Mouse (Mus musculus) liver, embryonic 13.5 days (tissue): ENCODE results near the gene Tns4. TPM values are rescaled to one million over a fixed set of nuclear protein-coding genes. Genes with fewer than 3 reads are reported as not detected.

Experiments
- ATAC-seq: fragments of 200-750 bp; cut with Nextera tagmentation; 2 replicates; pipeline ENCODE4 v1.8.0; 2017; ENCODE audit warnings: low read depth, mild to moderate bottlenecking, moderate number of reproducible peaks, moderate library complexity
- DNase-seq: peaks from one replicate; pipeline ENCODE4 v3.0.0; 2022
- H3K27ac ChIP-seq: fragments of 300-500 bp; sonication (generic); 2 replicates; pipeline ENCODE4 v1.5.1; 2015; ENCODE audit warnings: moderate library complexity, mild to moderate bottlenecking, inconsistent platforms
- H3K27me3 ChIP-seq: fragments of 300-500 bp; sonication (generic); 2 replicates; pipeline ENCODE4 v1.6.1; 2015; ENCODE audit warnings: mild to moderate bottlenecking, inconsistent platforms
- H3K36me3 ChIP-seq: fragments of 300-500 bp; sonication (generic); 2 replicates; pipeline ENCODE4 v1.6.1; 2015; ENCODE audit warnings: mild to moderate bottlenecking, inconsistent platforms
- H3K4me1 ChIP-seq: fragments of 300-500 bp; sonication (generic); replicated peaks from 2 replicates; pipeline ENCODE4 v1.6.1; 2015; ENCODE audit warnings: inconsistent platforms
- H3K4me2 ChIP-seq: fragments of 300-500 bp; sonication (generic); 2 replicates; pipeline ENCODE4 v1.6.1; 2015; ENCODE audit warnings: inconsistent platforms, mild to moderate bottlenecking, moderate library complexity
- H3K4me3 ChIP-seq: fragments of 300-500 bp; sonication (generic); replicated peaks from 2 replicates; pipeline ENCODE4 v1.5.1; 2015; ENCODE audit warnings: mild to moderate bottlenecking, inconsistent platforms
- H3K9ac ChIP-seq: fragments of 300-500 bp; sonication (generic); 2 replicates; pipeline ENCODE4 v1.6.1; 2015; ENCODE audit warnings: mild to moderate bottlenecking, inconsistent platforms
- H3K9me3 ChIP-seq: fragments of 300-500 bp; sonication (generic); replicated peaks from 2 replicates; pipeline ENCODE4 v1.6.1; 2016; ENCODE audit warnings: inconsistent platforms
- WGBS: fragments of 180-500 bp; shearing (Covaris S2); methylation state at CpG from one replicate; pipeline ENCODE4 v1.1.7; 2015; ENCODE audit not compliant: insufficient replicate concordance; 5-methylcytosine and 5-hydroxymethylcytosine counted together
- polyA plus RNA-seq: library from polyadenylated mRNA; unstranded; fragments of >200 nt; fragmentation: Nextera tagmentation; extraction: Ambion mirVana; gene quantifications from 2 replicates; pipeline ENCODE4 v1.2.1, GENCODE M21; 2015

Gene Tns4
- polyA plus RNA-seq, 1 experiment from 2014 or later: 0.32 TPM

GRCm38 (mm10) chr11:99099516-99099915 is 10.4 kb upstream of the Tns4 start:
- no peak overlapping the region for H3K9ac ChIP-seq
- WGBS: 58% methylated on average over 7 of the region's 7 CpGs
- no peak overlapping the region for H3K27ac ChIP-seq
- no peaks in the 10 kb centered on the region for H3K27me3 ChIP-seq
- H3K4me2 ChIP-seq: no peak overlapping the region
- H3K4me1 ChIP-seq: no peaks in the 10 kb centered on the region
- H3K36me3 ChIP-seq: no peaks in the 10 kb centered on the region
- ATAC-seq: no peak
- no peak overlapping the region for H3K4me3 ChIP-seq
- no peak for DNase-seq
- no peaks in the 10 kb centered on the region for H3K9me3 ChIP-seq

GRCm38 (mm10) chr11:99098924-99099323 is 9.8 kb upstream of the Tns4 start:
- Histone ChIP-seq H3K4me2 (no peak overlapping the region), H3K36me3 (no peaks in the 10 kb centered on the region), H3K4me3 (no peak overlapping the region), H3K9ac (no peak overlapping the region), H3K27me3 (no peaks in the 10 kb centered on the region), H3K4me1 (no peaks in the 10 kb centered on the region), H3K9me3 (no peaks in the 10 kb centered on the region), H3K27ac (no peak overlapping the region)
- ATAC-seq: no peak
- no peak for DNase-seq
- 60% methylated on average over 9 of the region's 9 CpGs for WGBS

- DNase-seq (no peak), ATAC-seq (no peak)
These were observed 8.1 kb upstream of the Tns4 start for GRCm38 (mm10) chr11:99096996-99097774.

GRCm38 (mm10) chr11:99096417-99096816 is 7.3 kb upstream of the Tns4 start:
- no peaks in the 10 kb centered on the region for H3K36me3 ChIP-seq
- no peak overlapping the region for H3K4me2 ChIP-seq
- H3K9me3 ChIP-seq: no peaks in the 10 kb centered on the region
- DNase-seq (no peak), ATAC-seq (no peak)
- H3K4me1 ChIP-seq: no peaks in the 10 kb centered on the region
- H3K27me3 ChIP-seq: no peaks in the 10 kb centered on the region
- no peak overlapping the region for H3K27ac ChIP-seq
- H3K4me3 ChIP-seq: no peak overlapping the region
- 74% methylated on average over 4 of the region's 4 CpGs for WGBS
- H3K9ac ChIP-seq: no peak overlapping the region

More at GRCm38 (mm10) chr11:99096996-99097774, 8.1 kb upstream of the Tns4 start:
- 66% methylated on average over 8 of the region's 8 CpGs for WGBS
- Histone ChIP-seq H3K4me3 (no peak overlapping the region), H3K4me2 (no peak overlapping the region), H3K9me3 (no peaks in the 10 kb centered on the region), H3K9ac (no peak overlapping the region), H3K36me3 (no peaks in the 10 kb centered on the region), H3K27ac (no peak overlapping the region), H3K27me3 (no peaks in the 10 kb centered on the region), H3K4me1 (no peaks in the 10 kb centered on the region)

GRCm38 (mm10) chr11:99095759-99096158 is 6.7 kb upstream of the Tns4 start:
- ATAC-seq (no peak), DNase-seq (no peak)
- Histone ChIP-seq H3K4me1 (no peaks in the 10 kb centered on the region), H3K4me2 (no peak overlapping the region), H3K9ac (no peak overlapping the region), H3K27ac (no peak overlapping the region), H3K9me3 (no peaks in the 10 kb centered on the region), H3K36me3 (no peaks in the 10 kb centered on the region), H3K27me3 (no peaks in the 10 kb centered on the region), H3K4me3 (no peak overlapping the region)
- 72% methylated on average over 4 of the region's 4 CpGs for WGBS

GRCm38 (mm10) chr11:99094911-99095676 is 6.0 kb upstream of the Tns4 start:
- no peak overlapping the region for H3K4me2 ChIP-seq
- no peaks in the 10 kb centered on the region for H3K36me3 ChIP-seq
- no peaks in the 10 kb centered on the region for H3K4me1 ChIP-seq
- no peak overlapping the region for H3K9ac ChIP-seq
- H3K27me3 ChIP-seq: no peaks in the 10 kb centered on the region
- DNase-seq (no peak), ATAC-seq (no peak)
- no peak overlapping the region for H3K4me3 ChIP-seq
- no peak overlapping the region for H3K27ac ChIP-seq
- 53% methylated on average over 2 of the region's 2 CpGs for WGBS
- H3K9me3 ChIP-seq: no peaks in the 10 kb centered on the region

- no peak overlapping the region for H3K9ac ChIP-seq
- ATAC-seq (no peak), DNase-seq (no peak)
- H3K36me3 ChIP-seq: no peaks in the 10 kb centered on the region
- 47% methylated on average over 7 of the region's 7 CpGs for WGBS
- H3K9me3 ChIP-seq: no peaks in the 10 kb centered on the region
- H3K27ac ChIP-seq: no peak overlapping the region
- H3K27me3 ChIP-seq: no peaks in the 10 kb centered on the region
- no peak overlapping the region for H3K4me3 ChIP-seq
- H3K4me2 ChIP-seq: no peak overlapping the region
- no peaks in the 10 kb centered on the region for H3K4me1 ChIP-seq
These were observed 4.6 kb upstream of the Tns4 start for GRCm38 (mm10) chr11:99093740-99094139.

- Histone ChIP-seq H3K27ac (no peak overlapping the region), H3K9me3 (no peaks in the 10 kb centered on the region), H3K4me1 (no peaks in the 10 kb centered on the region), H3K4me3 (no peak overlapping the region), H3K27me3 (no peaks in the 10 kb centered on the region), H3K9ac (no peak overlapping the region), H3K4me2 (no peak overlapping the region), H3K36me3 (no peaks in the 10 kb centered on the region)
- DNase-seq: no peak
- WGBS: 42% methylated on average over 2 of the region's 2 CpGs
- ATAC-seq: no peak
These were observed 2.6 kb upstream of the Tns4 start for GRCm38 (mm10) chr11:99091666-99092065.

- no peaks in the 10 kb centered on the region for H3K4me1 ChIP-seq
- no peak overlapping the region for H3K9ac ChIP-seq
- no peak overlapping the region for H3K4me3 ChIP-seq
- DNase-seq: no peak
- no peaks in the 10 kb centered on the region for H3K27me3 ChIP-seq
- H3K36me3 ChIP-seq: no peaks in the 10 kb centered on the region
- H3K9me3 ChIP-seq: no peaks in the 10 kb centered on the region
- no peak overlapping the region for H3K4me2 ChIP-seq
- no peak overlapping the region for H3K27ac ChIP-seq
- ATAC-seq: no peak
- WGBS: 68% methylated on average over 8 of the region's 8 CpGs
These were observed 1.3 kb upstream of the Tns4 start for GRCm38 (mm10) chr11:99090391-99090790.

- no peaks in the 10 kb centered on the region for H3K36me3 ChIP-seq
- DNase-seq (no peak), ATAC-seq (no peak)
- no peak overlapping the region for H3K9ac ChIP-seq
- WGBS: 31% methylated on average over 2 of the region's 2 CpGs
- no peaks in the 10 kb centered on the region for H3K4me1 ChIP-seq
- H3K4me2 ChIP-seq: no peak overlapping the region
- H3K9me3 ChIP-seq: no peaks in the 10 kb centered on the region
- no peak overlapping the region for H3K4me3 ChIP-seq
- no peaks in the 10 kb centered on the region for H3K27me3 ChIP-seq
- H3K27ac ChIP-seq: no peak overlapping the region
These were observed 620 bp downstream of the Tns4 start for GRCm38 (mm10) chr11:99088486-99088885.

- H3K4me1 ChIP-seq: 0 out of 2 replicates have a peak, but pooled peaks cover 3% of the 10 kb centered on the region
- no peaks in the 10 kb centered on the region for H3K27me3 ChIP-seq
- H3K27ac ChIP-seq: no peak overlapping the region
- ATAC-seq (no peak), DNase-seq (no peak)
- 71% methylated on average over 9 of the region's 9 CpGs for WGBS
- H3K9me3 ChIP-seq: no peaks in the 10 kb centered on the region
- H3K4me2 ChIP-seq: no peak overlapping the region
- no peak overlapping the region for H3K4me3 ChIP-seq
- H3K9ac ChIP-seq: no peak overlapping the region
- H3K36me3 ChIP-seq: no peaks in the 10 kb centered on the region
These were observed 4.7 kb downstream of the Tns4 start for GRCm38 (mm10) chr11:99084366-99084765.
